Mouse (Mus musculus) spleen, adult 2 months (tissue): ENCODE measurements around the gene Mgat4a. TPM values are rescaled to one million over a fixed set of nuclear protein-coding genes. Genes with fewer than 3 reads are reported as not detected.

Experiments used
- DNase-seq, 2 experiments: peaks; one replicate each; pipeline versions ENCODE4 v3.0.0 to v3.0.0-alpha.2; 2012 to 2021; ENCODE audit warnings: low spot score in 2 of 2, low read depth in 1 of 2
- H3K27ac ChIP-seq: fragments of 200-500 bp; 2 replicates; pipeline ENCODE4 v1.5.1; 2012; ENCODE audit warnings: low read length, inconsistent platforms; ENCODE audit not compliant: insufficient read depth
- H3K27me3 ChIP-seq: fragments of 200-500 bp; 2 replicates; pipeline ENCODE4 v1.6.1; 2012; ENCODE audit warnings: mild to moderate bottlenecking, moderate library complexity, low read length, inconsistent platforms; ENCODE audit not compliant: control insufficient read depth, insufficient read depth
- H3K36me3 ChIP-seq: fragments of 200-500 bp; 2 replicates; pipeline ENCODE4 v1.6.1; 2012; ENCODE audit warnings: mild to moderate bottlenecking, low read length, inconsistent platforms; ENCODE audit not compliant: control insufficient read depth, insufficient read depth
- H3K4me1 ChIP-seq: fragments of 200-500 bp; 2 replicates; pipeline ENCODE4 v1.6.1; 2011; ENCODE audit warnings: inconsistent platforms; ENCODE audit not compliant: control insufficient read depth, insufficient read depth, insufficient read length
- H3K4me3 ChIP-seq: fragments of 200-500 bp; 2 replicates; pipeline ENCODE4 v1.5.1; 2011; ENCODE audit warnings: mild to moderate bottlenecking, inconsistent platforms; ENCODE audit not compliant: insufficient read depth, insufficient read length; ENCODE audit errors: extremely low read depth
- CTCF ChIP-seq: fragments of 200-500 bp; IDR thresholded peaks from 2 replicates; pipeline ENCODE4 v1.5.1; 2011; ENCODE audit warnings: mild to moderate bottlenecking, inconsistent platforms; ENCODE audit not compliant: insufficient read depth, insufficient read length, insufficient replicate concordance; ENCODE audit errors: extremely low read depth
- POLR2A ChIP-seq: fragments of 200-500 bp; IDR thresholded peaks from 2 replicates; pipeline ENCODE4 v1.6.1; 2011; ENCODE audit warnings: low read depth, low read length, inconsistent platforms
- WGBS: fragments of 180-500 bp; shearing (Covaris S2); methylation state at CpG from one replicate; pipeline ENCODE4 v1.1.7; 2018; 5-methylcytosine and 5-hydroxymethylcytosine counted together
- polyA plus RNA-seq: library from polyadenylated mRNA; depleted of rRNA; stranded (reverse); fragments of >200 nt; gene quantifications from 2 replicates; pipeline ENCODE4 v1.2.3, GENCODE M21; 2012

Gene Mgat4a
- polyA plus RNA-seq, 1 experiment, result 8.4 TPM

DNA sequence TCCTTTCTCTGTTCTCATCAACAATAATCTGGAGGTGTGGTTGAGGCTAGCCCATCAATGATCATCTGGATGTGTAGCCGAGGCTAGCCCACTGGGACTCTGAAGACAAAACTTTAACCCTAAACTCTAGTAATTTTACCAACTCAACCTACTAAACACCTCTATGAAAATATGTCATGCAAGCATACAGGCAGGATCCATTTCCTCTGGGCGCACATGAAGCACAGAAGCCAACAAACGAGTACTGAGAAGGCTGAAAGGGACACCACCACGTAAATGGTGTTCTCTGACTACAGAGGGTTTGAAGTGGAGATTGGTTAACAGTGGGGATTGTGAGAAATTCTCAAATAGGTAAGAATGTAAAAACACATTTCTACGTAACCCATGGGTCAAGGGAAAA lies 63.6 kb downstream of the Mgat4a start:
- 71% methylated on average over 5 of the region's 5 CpGs for WGBS
- Histone ChIP-seq H3K36me3 (no peaks in the 10 kb centered on the region), H3K27ac (no peak overlapping the region), H3K4me1 (peaks cover 35% of the 10 kb centered on the region; the same call in 1 of the 2 replicates), H3K27me3 (no peaks in the 10 kb centered on the region), H3K4me3 (no peak overlapping the region)
- no peak for DNase-seq
- TF ChIP-seq CTCF (no peak), POLR2A (no peak)

DNA sequence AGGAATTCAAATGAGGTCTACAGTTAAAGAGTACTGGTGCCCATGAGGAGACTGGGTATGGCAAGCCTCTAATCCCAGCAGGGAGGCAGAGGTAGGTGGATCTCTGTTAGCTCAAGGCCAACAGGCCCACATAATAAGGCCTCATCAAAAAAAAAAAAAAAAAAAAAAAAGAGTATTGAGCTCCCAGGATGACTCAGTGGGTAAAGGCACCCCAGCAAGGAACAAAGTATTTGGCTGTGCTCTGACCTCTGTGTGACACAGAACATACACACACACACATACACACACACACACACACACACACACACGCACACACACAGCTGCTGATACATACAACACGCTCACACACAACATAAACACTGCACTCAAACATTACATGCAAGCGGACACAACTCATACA lies 65.5 kb downstream of the Mgat4a start:
- DNase-seq, result no peak
- H3K27me3 ChIP-seq, result no peaks in the 10 kb centered on the region
- H3K4me1 ChIP-seq, result peaks cover 35% of the 10 kb centered on the region; the same call in 1 of the 2 replicates
- TF ChIP-seq POLR2A (no peak), CTCF (no peak)
- H3K4me3 ChIP-seq, result no peak overlapping the region
- 90% methylated on average over 3 of the region's 3 CpGs for WGBS
- H3K36me3 ChIP-seq, result no peaks in the 10 kb centered on the region
- H3K27ac ChIP-seq, result peak overlapping the region; percentile 76

DNA sequence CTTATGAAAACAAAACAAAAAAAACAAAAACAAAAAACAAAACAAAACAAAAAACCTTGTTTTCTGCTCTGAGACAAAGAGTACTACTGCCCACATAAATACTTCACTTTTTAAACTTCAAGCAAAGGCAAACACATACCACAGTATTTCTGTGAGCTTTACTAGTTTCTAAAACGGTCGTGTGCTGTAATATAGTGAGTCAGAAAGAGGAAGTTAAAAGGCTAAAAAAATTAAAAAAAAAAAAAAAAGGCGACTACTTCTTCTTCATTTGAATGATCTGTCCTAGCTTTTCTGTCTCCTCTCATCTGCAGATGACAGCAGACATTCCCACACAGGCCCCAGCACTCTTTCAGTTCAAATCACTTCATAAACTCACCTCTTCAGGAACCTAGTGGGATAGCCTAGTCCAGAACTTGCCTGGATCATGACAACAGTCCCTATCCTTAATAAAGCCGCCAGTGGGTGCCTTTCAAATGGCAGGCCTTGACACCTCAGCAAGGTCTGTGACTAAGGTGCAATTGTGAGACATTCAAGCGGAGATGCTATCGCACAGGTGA lies 66.1 kb downstream of the Mgat4a start:
- Histone ChIP-seq H3K36me3 (no peaks in the 10 kb centered on the region), H3K4me3 (no peak overlapping the region), H3K4me1 (peaks cover 35% of the 10 kb centered on the region; the same call in 1 of the 2 replicates), H3K27ac (peak overlapping the region; percentile 86), H3K27me3 (no peaks in the 10 kb centered on the region)
- 42% methylated on average over 6 of the region's 6 CpGs for WGBS
- no peak for TF ChIP-seq CTCF
- no peak for TF ChIP-seq POLR2A
- no peak for DNase-seq

DNA sequence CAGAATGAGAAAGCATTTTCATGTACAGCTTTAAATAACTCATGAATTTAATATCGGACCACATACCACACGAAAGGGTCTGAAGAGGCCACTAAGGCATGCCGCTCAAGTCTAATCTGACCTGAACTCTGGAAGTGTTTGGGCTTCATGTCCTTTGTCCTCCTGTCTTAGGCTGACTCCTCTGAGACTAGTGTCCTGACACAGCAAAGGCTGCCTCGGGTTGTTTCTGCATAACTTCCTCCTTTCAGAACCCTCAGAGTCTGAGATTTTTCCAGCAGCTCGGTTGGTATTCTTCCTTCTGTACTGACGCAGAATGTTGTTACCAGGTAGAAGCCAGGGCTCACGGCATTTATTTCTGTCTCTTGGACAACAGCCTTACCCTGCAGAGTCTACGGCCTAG lies 66.8 kb downstream of the Mgat4a start:
- peak overlapping the region; percentile 86 for H3K27ac ChIP-seq
- TF ChIP-seq CTCF, result no peak
- no peak for TF ChIP-seq POLR2A
- H3K36me3 ChIP-seq, result no peaks in the 10 kb centered on the region
- no peaks in the 10 kb centered on the region for H3K27me3 ChIP-seq
- peak in 1 of 2 experiments; percentile 63 for DNase-seq
- H3K4me3 ChIP-seq, result no peak overlapping the region
- peaks cover 32% of the 10 kb centered on the region; the same call in 1 of the 2 replicates for H3K4me1 ChIP-seq
- 19% methylated on average over 8 of the region's 8 CpGs for WGBS

DNA sequence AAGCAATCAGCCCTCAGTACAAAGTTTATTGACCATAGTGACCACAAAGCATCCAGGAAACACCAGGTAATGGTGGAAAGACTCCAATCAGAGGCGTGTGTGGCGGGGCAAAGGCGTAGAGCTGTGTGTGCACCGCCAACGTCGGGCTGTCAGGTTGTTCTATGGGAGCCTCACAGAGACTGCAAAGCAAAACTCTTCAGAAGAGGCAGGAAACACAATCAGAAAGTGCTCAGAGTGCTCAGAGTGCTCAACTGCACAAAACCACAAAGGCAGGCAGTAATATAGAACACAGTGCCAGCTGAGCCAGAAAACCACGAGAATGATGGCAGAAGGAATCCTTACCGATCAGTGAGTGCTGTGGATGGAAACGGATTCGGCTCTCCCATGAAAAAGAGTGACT lies 67.6 kb downstream of the Mgat4a start:
- WGBS, result 14% methylated on average over 10 of the region's 10 CpGs
- peak in 1 of 2 experiments; percentile 35 for DNase-seq
- 0 out of 2 replicates have a peak overlapping the region, but pooled peaks have one; percentile 23 for H3K4me3 ChIP-seq
- peak overlapping the region; percentile 86 for H3K27ac ChIP-seq
- H3K4me1 ChIP-seq, result peaks cover 25% of the 10 kb centered on the region; the same call in 1 of the 2 replicates
- no peak for TF ChIP-seq POLR2A
- no peak for TF ChIP-seq CTCF
- H3K36me3 ChIP-seq, result no peaks in the 10 kb centered on the region
- no peaks in the 10 kb centered on the region for H3K27me3 ChIP-seq

DNA sequence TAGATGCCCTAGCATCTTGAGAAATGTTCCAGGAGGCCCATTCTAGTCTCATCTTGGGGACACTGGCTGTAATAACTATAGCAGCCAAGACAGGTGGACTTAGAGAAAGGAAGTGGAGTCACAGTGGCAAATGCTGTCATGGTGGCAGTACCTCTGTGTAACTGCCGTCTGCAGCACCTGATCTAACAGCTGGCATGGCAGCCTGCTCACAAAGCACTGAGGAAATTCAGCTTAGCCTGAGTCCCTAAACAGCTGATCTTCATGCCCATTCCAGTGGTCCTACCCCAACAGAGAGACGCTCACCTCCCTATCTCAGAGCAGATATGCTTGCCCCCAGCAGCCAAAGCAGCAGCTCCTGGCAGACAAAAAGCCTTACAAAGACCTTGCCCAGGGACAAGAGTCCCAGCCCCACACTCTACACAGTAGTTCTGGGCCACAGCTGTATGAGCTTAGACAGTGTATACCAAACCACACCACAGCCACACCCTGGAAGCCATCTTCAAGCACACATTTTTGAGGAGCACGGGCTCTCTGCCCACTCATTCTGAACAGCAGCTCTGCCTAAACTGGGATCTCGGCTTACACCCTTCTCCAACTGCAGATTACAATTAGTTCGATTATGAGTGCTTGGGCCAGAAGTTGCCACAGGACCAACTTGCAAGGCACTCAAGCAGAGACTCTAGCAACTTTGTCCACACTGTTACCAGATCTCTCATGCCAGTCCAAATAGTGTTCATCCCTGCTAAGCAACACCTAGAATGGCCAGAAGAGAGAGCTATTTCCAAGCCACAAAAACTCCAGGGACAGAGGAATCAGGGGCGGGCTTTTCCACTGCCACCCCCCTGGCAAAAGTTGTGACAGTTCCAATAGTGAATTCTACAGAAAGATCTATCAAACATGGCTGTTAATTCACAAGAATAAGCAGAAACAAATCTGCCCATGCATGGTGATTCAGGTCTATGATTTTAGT lies 69.4 kb downstream of the Mgat4a start:
- peak overlapping the region; percentile 37 for H3K27ac ChIP-seq
- WGBS, result 58% methylated on average over 6 of the region's 6 CpGs

More for the DNA sequence above, 69.4 kb downstream of the Mgat4a start:
- no peak overlapping the region for H3K4me3 ChIP-seq
- peaks cover 25% of the 10 kb centered on the region; the same call in 1 of the 2 replicates for H3K4me1 ChIP-seq
- TF ChIP-seq POLR2A, result no peak
- no peak for TF ChIP-seq CTCF
- no peak for DNase-seq
- no peaks in the 10 kb centered on the region for H3K27me3 ChIP-seq
- no peaks in the 10 kb centered on the region for H3K36me3 ChIP-seq
